Mouse (Mus musculus) olfactory bulb, adult 2 months (tissue): ENCODE data around the gene Ccm2. TPM values are rescaled to one million over a fixed set of nuclear protein-coding genes. Genes with fewer than 3 reads are reported as not detected.

Experiments
- H3K27ac ChIP-seq: fragments of 200-500 bp; 2 replicates; pipeline ENCODE4 v1.5.1; 2012; ENCODE audit warnings: low read depth, low read length; ENCODE audit not compliant: insufficient read depth
- H3K4me1 ChIP-seq: fragments of 200-500 bp; 2 replicates; pipeline ENCODE4 v1.6.1; 2012; ENCODE audit warnings: low read length; ENCODE audit not compliant: control insufficient read depth, insufficient read depth
- H3K4me3 ChIP-seq: fragments of 200-500 bp; 2 replicates; pipeline ENCODE4 v1.5.1; 2012; ENCODE audit warnings: mild to moderate bottlenecking, low read depth, low read length, moderate library complexity; ENCODE audit not compliant: insufficient read depth
- CTCF ChIP-seq: fragments of 200-500 bp; IDR thresholded peaks from 2 replicates; pipeline ENCODE4 v1.5.1; 2012; ENCODE audit warnings: low read depth, mild to moderate bottlenecking, low read length, moderate library complexity; ENCODE audit not compliant: insufficient read depth
- POLR2A ChIP-seq: fragments of 200-500 bp; IDR thresholded peaks from 2 replicates; pipeline ENCODE4 v1.6.1; 2012; ENCODE audit warnings: mild to moderate bottlenecking, low read depth, low read length, moderate library complexity; ENCODE audit not compliant: insufficient read depth
- WGBS: fragments of 180-500 bp; shearing (Covaris S2); methylation state at CpG from one replicate; pipeline ENCODE4 v1.1.7; 2018; 5-methylcytosine and 5-hydroxymethylcytosine counted together
- polyA plus RNA-seq: library from polyadenylated mRNA; stranded (reverse); fragments of >200 nt; gene quantifications from 2 replicates; pipeline ENCODE4 v1.2.4, GENCODE M21; 2012; ENCODE audit warnings: low replicate concordance; ENCODE audit not compliant: missing spikeins, insufficient read depth, insufficient read length

Gene Ccm2
- polyA plus RNA-seq, 1 experiment = not detected

DNA sequence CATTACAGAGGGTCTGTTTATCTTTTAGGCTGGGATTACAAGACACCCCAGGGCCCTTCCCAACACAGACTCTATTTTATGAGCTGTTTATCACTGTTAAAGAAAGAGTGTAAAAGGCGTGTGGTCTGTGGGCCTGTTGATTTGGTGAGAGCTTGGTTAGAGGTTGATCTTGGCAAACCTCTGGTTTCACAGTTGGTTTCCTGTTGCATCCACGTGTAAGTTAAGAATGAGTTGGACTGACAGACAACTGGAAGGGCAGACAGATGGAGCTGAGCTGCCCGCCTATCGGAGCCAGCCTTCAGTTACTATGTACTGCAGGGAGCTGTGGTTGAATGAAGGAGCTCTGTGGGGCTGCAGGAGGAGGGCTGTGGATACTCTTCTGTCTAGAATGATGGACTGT, 19.8 kb downstream of the Ccm2 start:
- TF ChIP-seq CTCF = no peak
- no peak overlapping the region for H3K4me3 ChIP-seq

DNA sequence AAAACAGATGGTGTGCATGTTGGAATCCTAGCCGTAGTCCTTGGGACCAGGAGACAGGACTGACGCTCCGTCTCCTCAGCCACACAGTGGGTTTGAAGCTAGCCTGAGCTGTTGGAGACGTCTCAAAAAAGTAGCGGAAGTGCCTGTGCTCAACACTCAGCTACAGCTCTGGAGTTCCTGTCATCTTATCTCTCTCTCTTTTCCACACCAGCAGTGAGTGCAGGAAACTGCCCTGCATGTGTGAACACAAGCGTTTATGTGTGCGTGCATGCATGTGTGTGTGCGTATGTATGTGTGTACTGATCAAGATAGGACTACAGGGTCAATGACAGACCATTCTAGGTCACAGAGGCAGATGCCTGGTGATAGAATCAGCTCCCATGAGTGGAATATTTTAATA, 21.3 kb downstream of the Ccm2 start:
- H3K27ac ChIP-seq = peak overlapping the region; percentile 41
- peaks cover 18% of the 10 kb centered on the region for H3K4me1 ChIP-seq
- WGBS = 64% methylated on average over 8 of the region's 8 CpGs
- TF ChIP-seq CTCF (no peak), POLR2A (no peak)
- no peak overlapping the region for H3K4me3 ChIP-seq

More for the DNA sequence above, 19.8 kb downstream of the Ccm2 start:
- H3K4me1 ChIP-seq = peaks cover 18% of the 10 kb centered on the region
- no peak overlapping the region for H3K27ac ChIP-seq
- 87% methylated on average over 4 of the region's 4 CpGs for WGBS

DNA sequence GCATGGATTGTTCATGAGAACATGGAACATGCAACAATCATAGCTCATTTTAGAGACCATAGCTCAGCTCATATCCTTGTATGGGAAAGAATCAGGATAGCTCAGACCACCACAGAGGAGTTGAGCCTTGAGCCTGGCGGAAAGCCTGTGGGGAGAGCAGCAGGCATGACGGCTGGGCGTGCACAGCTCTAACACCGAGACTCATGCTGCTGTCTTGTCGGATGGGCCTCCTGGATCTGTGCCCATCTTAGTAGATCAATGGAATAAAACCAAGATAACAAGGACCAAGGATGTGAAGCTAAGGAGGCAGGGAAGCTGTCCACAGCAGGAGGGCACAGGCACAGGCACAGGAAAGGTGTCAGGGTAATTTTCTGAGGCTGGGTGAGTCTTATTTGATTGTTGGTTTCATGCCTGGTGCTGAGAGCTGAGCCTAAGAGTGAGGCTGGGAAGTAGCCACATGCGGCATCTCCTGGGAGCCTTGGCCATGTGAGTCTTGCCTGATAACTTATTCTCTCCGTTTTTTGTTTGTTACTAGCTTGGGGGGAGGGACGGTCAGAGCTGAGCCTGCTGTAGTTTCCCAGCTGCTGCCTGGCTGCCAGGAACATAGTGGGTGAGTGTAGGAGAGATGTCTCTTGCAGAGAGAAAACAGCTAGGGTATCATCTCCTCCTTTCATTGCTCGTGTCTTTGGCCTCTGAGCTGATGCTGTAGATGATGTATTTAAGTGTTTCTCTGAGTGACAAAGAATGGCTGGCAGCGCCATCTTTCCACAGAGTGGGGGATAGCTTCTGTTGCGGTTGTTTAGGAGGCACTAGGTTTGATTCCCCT, 22.1 kb downstream of the Ccm2 start:
- no peak for TF ChIP-seq POLR2A
- no peak for TF ChIP-seq CTCF
- H3K4me3 ChIP-seq = no peak overlapping the region
- 16% methylated on average over 11 of the region's 11 CpGs for WGBS
- H3K4me1 ChIP-seq = peaks cover 18% of the 10 kb centered on the region
- peak overlapping the region; percentile 72 for H3K27ac ChIP-seq

DNA sequence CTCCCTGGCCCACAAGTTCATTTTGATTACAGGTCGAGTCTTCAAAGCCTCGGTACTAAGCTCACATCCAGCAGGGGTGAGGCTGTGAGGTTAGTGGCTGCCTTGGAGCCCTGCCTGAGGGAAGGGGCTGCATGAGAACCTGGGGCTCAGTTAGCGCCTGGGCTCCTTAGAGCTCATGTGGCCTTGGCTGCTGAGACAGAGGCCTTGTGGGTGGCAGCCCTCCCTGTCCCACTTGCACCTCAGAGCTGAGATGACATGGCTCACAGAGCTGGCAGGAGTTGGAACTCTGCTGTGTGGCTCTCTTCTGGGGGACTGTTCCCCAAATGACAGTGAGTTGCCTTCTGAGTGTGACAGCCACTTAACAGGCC, 22.7 kb downstream of the Ccm2 start:
- 30% methylated on average over 3 of the region's 3 CpGs for WGBS
- Histone ChIP-seq H3K4me1 (peaks cover 18% of the 10 kb centered on the region), H3K4me3 (no peak overlapping the region), H3K27ac (peak overlapping the region; percentile 72)
- TF ChIP-seq CTCF = no peak
- no peak for TF ChIP-seq POLR2A

DNA sequence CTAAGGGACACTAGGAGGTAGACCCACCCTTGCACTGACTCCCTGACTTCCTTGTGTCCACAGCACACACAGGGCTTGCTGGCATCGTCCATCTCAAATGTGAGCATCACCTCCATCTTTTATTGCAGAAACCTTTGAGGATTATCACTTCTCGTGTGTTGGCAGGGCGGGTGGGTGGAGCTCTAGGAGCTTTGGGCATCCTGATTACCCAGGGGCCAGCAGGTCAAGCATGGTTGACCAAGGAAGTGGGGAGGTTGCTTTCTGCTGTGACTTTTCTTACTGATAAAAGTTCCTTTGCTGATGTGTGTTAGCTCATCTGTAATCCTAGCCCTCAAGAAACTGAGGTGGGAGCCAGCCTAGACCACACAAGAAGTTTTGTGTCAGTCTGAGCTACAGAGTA, 29.5 kb downstream of the Ccm2 start:
- H3K4me3 ChIP-seq = no peak overlapping the region
- TF ChIP-seq POLR2A (no peak), CTCF (no peak)
- H3K4me1 ChIP-seq = peaks cover 4% of the 10 kb centered on the region; the same call in 1 of the 2 replicates
- no peak overlapping the region for H3K27ac ChIP-seq
- WGBS = 96% methylated on average over 3 of the region's 3 CpGs

DNA sequence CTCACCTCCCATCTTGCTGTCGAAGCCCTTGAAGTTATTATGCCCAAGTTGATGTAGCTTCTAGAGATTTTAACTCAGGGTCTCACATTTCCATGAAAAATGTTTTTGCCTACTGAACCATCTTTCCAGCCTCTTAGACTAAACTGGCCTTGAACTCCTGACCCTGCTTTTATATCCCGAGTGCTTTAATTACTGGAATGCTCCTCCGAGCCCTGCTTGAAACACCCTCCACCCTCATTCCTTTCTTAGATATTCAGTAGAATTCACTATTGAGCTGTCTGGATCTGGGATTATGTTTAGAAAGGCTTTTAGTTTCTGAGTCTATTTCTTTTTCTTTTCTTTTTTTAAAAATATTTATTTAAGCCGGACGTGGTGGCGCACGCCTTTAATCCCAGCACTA, 32.7 kb downstream of the Ccm2 start:
- 89% methylated on average over 7 of the region's 7 CpGs for WGBS
- TF ChIP-seq CTCF (no peak), POLR2A (no peak)
- H3K4me1 ChIP-seq = peaks cover 4% of the 10 kb centered on the region; the same call in 1 of the 2 replicates
- no peak overlapping the region for H3K4me3 ChIP-seq
- H3K27ac ChIP-seq = no peak overlapping the region

DNA sequence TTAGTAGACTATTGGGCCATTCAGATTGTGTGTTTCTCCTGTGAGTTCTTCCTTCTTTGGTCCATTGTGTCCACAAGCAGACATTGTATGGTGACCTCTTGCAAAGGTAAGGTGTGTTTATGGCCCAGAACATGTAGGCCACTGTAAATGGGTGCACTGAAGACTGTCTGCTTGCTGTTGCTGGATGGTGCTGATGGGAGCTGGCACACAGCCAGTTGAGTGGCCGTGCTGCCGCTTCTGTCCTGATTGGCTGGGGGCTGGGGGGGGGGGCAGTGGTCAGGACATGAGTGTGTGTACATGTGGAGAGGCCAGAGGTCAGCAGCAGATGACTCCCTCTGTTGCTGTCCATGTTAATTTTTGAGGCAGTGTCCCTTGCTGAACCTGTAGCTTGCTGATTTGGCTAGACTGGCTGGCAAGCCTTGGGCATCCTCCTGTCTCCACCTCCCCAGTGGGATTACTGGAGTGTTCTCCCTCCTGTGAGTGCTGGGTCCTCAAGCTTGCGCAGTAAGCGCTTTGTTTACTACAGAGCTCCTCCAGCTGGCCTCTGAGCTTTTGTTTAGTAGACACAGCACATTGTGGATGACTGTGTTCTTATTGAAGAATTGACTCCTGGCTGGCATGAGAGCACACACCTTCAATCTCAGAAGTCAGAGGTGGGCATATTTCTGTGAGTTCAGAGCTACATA, 33.5 kb downstream of the Ccm2 start:
- 36% methylated on average over 4 of the region's 4 CpGs for WGBS
- peaks cover 4% of the 10 kb centered on the region; the same call in 1 of the 2 replicates for H3K4me1 ChIP-seq
- no peak overlapping the region for H3K4me3 ChIP-seq
- TF ChIP-seq CTCF (no peak), POLR2A (no peak)
- no peak overlapping the region for H3K27ac ChIP-seq

DNA sequence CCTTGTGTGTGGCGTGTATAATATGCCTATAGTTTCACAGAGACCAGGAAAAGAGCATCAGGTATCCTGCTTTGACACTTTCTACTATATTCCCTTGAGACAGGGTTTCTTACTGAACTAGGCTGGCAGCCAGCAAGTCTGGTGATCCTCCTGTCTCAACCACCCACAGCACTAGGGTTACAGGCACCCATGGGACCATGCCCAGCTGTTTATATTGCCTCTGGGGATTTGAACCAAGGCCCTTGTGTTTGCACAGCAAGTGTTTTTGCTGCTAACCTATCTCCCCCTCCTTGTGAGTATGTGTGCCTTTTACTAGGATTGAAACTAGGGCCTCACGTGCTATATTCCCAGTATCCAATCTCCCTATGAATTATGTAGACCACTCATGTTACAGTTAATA, 34.9 kb downstream of the Ccm2 start:
- WGBS = 95% methylated on average over 2 of the region's 2 CpGs
- TF ChIP-seq POLR2A (no peak), CTCF (no peak)
- Histone ChIP-seq H3K4me1 (peaks cover 9% of the 10 kb centered on the region), H3K27ac (no peak overlapping the region), H3K4me3 (no peak overlapping the region)

DNA sequence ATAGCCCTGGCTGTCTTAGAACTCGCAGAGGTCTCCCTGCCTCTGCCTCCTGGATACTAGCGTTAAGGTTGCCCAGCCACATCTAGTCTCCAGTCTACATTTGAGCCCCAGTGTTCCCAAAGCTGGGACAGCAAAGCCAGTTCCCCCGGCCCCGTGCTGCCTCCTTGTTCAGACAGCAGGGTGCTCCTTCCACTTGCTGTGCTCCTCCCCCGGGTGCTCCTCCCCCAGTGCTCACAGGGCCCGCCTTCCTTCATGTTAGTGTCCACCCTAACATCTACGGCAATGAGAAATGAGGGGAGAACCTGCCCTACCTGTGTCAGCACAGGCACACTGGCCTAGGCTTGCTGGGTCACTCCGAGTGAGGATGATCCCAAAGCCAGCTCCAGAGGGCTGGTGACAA, 39.1 kb downstream of the Ccm2 start:
- H3K4me1 ChIP-seq = peaks cover 5% of the 10 kb centered on the region
- H3K4me3 ChIP-seq = no peak overlapping the region
- H3K27ac ChIP-seq = no peak overlapping the region
- TF ChIP-seq POLR2A (no peak), CTCF (no peak)
- 91% methylated on average over 8 of the region's 8 CpGs for WGBS

DNA sequence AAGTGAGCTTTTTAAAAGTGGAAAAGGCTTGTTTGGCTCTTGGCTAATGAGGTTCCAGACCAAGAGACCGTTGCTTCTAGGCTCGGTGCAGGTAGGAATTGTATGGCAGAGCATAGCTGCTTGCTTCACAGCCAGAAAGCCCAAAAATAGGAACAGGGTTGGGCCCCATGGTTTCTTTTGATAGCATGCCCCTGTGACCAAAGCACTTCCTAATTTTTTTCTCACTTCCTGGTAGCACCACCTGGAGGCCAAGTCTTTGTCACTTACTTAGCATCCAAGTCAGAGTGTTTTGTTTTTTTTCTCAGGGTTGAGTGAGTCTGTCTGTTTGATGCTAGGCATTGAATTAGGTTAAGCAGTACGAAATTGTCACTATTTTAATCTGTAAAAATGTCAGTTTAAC, 40.0 kb downstream of the Ccm2 start:
- peaks cover 5% of the 10 kb centered on the region for H3K4me1 ChIP-seq
- WGBS = 68% methylated on average over 3 of the region's 3 CpGs
- no peak for TF ChIP-seq CTCF
- TF ChIP-seq POLR2A = no peak
- no peak overlapping the region for H3K27ac ChIP-seq
- H3K4me3 ChIP-seq = no peak overlapping the region
